Mouse (Mus musculus): ENCODE results near the gene Oaf.
A peak's percentile ranks its signal among the peaks of the same experiment; 100 is the strongest.

Gene Oaf

DNA sequence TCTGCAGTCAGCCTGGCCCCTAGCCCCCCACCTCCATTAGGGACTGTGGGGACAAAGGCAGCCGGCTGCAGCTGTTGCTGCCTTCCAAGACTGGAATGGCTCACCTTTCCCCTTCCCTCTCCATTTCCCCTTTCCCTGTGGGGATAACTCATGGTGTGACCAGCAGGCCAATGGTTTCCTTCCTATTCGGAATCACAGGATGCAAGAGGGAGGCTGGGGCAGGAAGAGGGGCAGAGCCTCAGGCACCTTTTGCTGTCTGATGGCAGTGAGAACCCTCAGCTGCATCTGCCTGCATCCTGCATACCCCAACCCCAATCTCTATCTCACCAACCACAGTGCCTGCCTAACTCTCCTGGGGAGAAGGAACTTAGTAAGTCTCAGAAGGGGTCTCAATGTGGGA, 14.2 kb downstream of the Oaf start:
- DNase-seq (ENCODE audit: low spot score) = no peak

DNA sequence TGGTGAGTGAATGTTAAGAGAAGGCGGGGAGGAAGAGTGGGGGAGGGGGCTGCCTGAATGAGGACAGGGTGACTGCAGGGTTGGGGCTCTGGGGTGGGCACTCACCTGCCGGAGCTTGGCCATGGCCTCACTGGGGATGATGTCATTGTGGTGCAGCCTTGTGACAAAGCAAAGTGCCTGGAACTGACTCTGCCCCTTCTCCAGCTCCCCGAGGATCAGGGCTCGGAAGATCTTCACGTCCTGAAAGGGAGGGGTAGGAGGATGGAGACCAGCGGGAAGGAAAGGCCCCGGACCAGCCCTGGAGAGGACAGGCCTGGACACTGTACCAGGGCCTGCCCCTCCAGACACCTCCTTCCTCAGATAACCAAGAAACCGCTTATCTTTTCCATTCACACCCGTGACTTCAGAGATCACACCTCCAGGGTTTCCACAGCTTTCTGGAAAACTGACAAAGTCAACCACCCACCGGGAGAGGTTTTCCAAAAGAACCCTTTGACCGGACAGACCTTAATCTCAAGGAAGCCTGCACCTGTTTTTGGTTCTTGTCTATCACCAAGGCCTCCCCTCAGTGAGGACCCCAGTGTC, 14.8 kb downstream of the Oaf start:
- no peak for DNase-seq (ENCODE audit: low spot score)

- no peak for DNase-seq (ENCODE audit: low spot score)
These were observed 17.3 kb downstream of the Oaf start for GRCm38 (mm10) chr9:43222429-43222715.

DNA sequence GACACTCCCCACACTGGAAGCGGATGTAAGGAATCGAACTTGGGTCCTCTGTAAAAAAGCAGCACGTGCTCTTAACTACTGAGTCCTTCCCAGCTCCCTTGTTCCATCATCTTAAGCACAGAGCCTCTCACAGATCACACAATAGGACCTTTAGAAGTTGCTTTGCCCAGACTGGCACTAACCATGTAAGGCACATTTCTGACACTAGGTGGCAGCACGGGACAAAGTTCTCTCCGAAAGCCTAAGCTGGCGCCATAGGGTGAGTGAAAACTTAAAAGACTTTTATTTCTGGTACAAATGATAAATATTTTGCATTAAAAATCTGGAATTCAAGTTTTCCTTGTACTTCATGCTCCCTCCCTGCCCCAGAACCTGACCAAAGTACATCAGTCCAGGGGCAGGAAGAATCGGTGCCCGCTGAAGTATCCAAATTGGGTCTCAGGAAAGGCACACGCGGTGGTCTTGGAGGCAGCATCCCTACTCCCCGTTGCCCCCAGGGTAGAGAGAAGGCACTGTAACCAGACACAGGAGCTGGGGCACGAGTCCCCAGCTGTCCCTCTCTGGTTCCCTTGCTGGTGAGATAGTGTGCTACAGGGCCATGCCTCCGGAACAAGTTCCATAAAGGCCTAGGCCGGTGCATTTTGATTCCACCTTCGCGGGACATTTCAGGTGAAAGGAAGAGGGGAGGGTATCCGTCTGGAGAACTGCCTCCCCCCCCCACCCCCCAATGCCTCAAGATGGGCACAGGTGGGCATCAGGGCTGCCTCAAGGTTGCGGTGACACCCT, 17.9 kb downstream of the Oaf start:
- peak; percentile 89 for DNase-seq (ENCODE audit: low spot score)

- DNase-seq (ENCODE audit: low spot score) = peak; percentile 65
These were observed 28.8 kb downstream of the Oaf start for GRCm38 (mm10) chr9:43210771-43211450.

GRCm38 (mm10) chr9:43210190-43210682, 29.5 kb downstream of the Oaf start, which contains the start of gene Pou2f3:
TSS of gene Pou2f3 (minus strand) at chr9:43210369.
- peak; percentile 41 for DNase-seq (ENCODE audit: low spot score)

GRCm38 (mm10) chr9:43206022-43206390, 33.7 kb downstream of the Oaf start:
- DNase-seq (ENCODE audit: low spot score) = no peak

DNA sequence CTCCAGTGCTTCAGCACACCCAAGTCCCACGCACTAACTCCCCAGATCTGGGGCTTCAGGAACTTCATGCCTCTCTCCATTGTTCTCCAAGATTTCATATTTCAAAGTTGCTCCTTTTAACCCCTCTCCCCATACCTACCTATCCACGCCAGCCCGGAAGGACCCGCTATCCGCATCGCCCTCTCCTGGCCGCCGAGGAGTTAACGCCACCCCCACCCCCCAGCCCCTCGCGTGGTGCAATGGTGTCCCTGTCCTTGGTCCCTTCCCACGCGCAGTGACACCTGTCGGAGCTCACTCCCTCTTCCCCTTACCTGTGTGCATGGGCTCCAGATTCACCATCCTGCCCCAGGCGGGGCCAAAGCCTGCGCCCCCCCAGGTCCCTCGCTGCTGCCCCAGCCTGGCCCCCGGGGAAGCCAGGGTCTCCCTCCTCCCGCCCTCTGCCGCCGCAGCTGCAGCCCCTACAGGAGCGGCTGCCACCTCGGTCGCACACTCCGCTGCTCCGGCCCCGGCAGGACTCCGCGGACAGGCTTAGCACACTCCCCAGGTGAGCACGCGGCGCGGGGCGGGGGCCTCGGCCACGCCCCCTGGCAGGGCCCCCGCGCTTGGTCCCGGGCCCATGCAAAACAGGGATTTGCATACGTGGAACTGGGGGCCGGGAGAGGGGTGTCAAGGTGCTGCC, 34.2 kb downstream of the Oaf start:
- DNase-seq (ENCODE audit: low spot score) = no peak

- no peak for DNase-seq (ENCODE audit: low spot score)
These were observed 39.5 kb downstream of the Oaf start for GRCm38 (mm10) chr9:43200212-43200611.

DNA sequence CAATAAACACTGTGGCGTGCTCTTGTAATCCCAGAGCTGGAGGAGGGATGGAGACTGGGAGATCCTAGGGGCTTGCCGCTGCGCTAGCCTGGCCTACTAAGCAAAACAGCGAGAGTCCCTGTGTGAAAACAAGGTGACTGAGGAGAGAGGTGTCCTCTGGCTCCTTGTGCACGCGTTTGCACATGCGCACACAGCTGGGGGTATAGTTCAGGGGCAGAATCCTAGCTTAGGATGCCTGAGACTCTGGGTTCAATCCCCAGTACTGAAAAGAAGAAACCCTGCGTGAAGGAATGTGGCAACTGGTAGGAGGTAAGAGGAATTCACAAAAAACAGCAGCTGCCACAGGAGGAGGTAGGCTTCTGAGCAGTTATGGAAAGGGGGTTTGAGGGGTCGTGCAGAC, 45.7 kb downstream of the Oaf start:
- no peak for DNase-seq (ENCODE audit: low spot score)

GRCm38 (mm10) chr9:43191561-43191960, 48.1 kb downstream of the Oaf start:
- no peak for DNase-seq (ENCODE audit: low spot score)

DNA sequence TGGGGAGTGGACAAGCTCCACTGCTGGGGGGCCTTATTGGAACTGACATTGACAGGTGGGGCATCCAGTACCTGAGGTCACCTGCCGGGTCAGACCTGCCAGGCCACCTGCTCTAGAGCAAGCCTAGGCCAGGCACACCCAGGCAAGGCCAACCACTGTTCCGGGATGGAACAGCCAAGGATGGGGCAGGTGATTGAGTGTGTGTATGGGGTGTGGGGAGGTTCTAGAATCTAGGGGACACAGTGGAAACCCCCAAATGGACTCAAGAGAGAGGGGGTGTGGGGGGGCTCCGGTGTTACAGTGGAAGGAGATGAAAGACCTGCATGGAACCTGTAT, 50.7 kb downstream of the Oaf start:
- DNase-seq (ENCODE audit: low spot score) = no peak

DNA sequence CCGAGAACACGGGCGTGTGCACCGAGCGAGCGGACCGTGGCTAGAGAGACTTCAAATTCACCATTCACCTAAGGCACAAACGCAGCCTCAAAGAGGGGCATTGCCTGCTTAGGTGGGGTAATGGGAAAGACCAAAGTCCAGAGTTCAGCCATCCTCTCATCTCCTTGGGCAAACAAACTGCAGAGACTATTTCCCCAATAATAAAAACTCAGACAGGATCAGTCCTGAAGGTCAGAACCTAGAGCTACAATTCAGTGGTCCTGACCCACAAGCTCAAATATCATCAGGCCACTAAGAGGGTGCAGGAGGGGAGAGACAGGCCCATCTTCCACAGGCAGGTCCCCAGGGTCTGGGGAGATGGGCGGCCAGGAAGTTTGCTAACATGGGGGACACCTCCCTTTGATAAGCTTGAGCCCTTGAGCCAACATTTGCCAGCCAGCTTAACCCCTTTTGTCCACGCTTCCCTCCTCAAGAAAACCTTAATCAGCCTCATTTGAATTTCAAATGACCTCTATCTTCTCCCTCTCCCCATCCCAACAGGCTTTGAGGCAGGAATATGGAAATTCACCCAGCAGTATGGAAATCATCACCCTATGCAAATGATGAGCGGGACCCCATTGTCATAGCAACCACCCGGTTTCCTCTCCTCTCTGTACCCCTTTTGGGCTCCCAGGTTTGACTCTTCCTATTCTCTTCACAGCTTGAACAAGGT, 51.2 kb downstream of the Oaf start:
- no peak for DNase-seq (ENCODE audit: low spot score)

DNA sequence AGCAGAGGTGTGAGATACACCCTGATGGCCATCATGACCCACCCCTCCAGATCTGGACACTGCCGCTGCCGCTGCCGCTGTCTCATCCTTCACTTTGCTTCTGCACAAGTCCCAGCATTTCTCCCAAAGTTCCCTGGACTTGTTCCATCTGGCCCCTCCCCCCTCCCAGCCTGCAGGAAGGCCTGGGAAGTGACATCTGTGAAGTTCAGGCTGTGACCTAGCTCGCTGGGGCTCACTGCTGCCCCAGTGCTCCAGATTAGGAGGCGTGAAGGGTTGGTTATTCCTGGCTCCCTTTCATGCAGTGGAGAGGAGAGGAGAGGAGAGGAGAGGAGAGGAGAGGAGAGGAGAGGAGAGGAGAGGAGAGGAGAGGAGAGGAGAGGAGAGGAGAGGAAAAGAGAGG, 60.1 kb downstream of the Oaf start:
- peak; percentile 4 for DNase-seq (ENCODE audit: low spot score)

DNA sequence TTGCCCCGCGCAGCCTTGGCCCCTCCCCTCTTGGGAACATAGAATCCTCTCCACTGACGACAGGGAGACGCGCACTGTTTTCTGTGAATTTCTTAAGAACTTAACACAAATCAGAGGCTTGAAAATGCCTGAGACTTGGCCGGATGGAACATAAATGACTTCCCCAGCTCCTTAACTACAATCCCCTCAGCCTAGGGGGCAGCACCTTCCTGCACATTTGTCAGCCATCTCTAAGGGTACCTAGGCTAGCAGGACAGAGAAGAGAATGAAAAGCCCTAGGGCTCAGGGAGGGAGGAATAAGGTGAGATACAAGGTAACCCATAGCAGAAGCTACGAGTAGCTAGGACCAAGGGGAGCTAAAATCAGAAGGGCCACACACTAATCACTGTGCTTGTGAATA, 61.5 kb downstream of the Oaf start:
- no peak for DNase-seq (ENCODE audit: low spot score)
